Mouse (Mus musculus): ENCODE data around the gene Iqch. TPM values are rescaled to one million over a fixed set of nuclear protein-coding genes. Genes with fewer than 3 reads are reported as not detected.
"Not testable (repeated sequence)": the region's sequence is repeated elsewhere in the genome, so short reads cannot be mapped to it uniquely, and the experiment has no call there.

The Iqch gene
- polyA plus RNA-seq, 1 experiment from 2014 or later, result 0.06 TPM

DNA sequence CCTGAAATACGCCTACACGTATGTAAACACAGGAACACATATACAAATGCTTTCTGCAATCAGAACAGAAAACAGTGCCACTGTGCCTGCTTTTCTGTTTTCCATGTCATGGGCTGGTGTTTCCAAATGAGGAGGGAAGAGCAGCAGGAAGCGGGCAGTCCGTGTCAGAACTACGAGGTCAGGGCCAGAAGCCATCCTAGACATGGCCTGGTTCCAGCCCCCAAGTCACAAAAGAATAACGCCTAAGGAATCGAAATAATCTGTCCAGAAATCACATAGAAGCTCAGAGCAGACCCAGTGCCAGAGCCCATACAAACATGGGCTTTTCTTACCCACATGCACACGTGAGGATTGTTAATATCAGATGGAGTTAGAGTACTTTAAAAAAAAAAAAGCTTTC, 45.4 kb downstream of the Iqch start:
- WGBS, result 63% methylated on average over 8 of the region's 8 CpGs
- no peak overlapping the region for H3K4me2 ChIP-seq (replicated peaks; ENCODE audit: low read depth, low read length)
- no peaks in the 10 kb centered on the region for H3K27me3 ChIP-seq (replicated peaks; ENCODE audit: insufficient read depth, low read length)
- DNase-seq (ENCODE audit: low spot score), result no peak
- no peaks in the 10 kb centered on the region for H3K4me1 ChIP-seq (ENCODE audit: insufficient read depth, low read depth, low read length)
- TF ChIP-seq CTCF (IDR thresholded peaks at IDR 0.05) (no peak), EP300 (IDR thresholded peaks at IDR 0.05) (no peak)
- no peak for ATAC-seq
- no peaks in the 10 kb centered on the region for H3K9me3 ChIP-seq (ENCODE audit: low read length)
- H3K4me3 ChIP-seq (ENCODE audit: low read depth, low read length), result no peak overlapping the region
- H3K36me3 ChIP-seq (ENCODE audit: insufficient read depth, low read length), result no peaks in the 10 kb centered on the region
- no peak overlapping the region for H3K9ac ChIP-seq (replicated peaks; ENCODE audit: low read depth)
- no peak overlapping the region for H3K27ac ChIP-seq (ENCODE audit: low read length)

DNA sequence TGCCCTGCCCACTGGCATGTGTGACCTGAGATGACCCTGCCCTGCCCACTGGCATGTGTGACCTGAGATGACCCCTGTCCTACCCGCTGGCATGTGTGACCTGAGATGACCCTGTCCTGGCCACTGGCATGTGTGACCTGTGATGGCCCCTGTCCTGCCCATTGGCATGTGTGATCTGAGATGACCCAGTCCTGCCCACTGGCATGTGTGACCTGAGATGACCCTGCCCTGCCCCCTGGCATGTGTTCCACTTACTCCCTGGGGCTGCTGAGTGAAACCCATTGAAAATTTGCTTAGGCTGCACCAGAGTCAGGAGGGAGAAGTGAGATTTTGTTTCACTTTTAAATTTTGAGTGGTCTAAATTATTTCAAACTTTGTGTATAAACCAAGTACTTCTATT, 46.0 kb downstream of the Iqch start:
- Histone ChIP-seq H3K9ac (replicated peaks; ENCODE audit: low read depth) (no peak overlapping the region), H3K27me3 (replicated peaks; ENCODE audit: insufficient read depth, low read length) (no peaks in the 10 kb centered on the region), H3K4me2 (replicated peaks; ENCODE audit: low read depth, low read length) (no peak overlapping the region), H3K27ac (ENCODE audit: low read length) (no peak overlapping the region), H3K4me1 (ENCODE audit: insufficient read depth, low read depth, low read length) (no peaks in the 10 kb centered on the region), H3K4me3 (ENCODE audit: low read depth, low read length) (no peak overlapping the region), H3K36me3 (ENCODE audit: insufficient read depth, low read length) (no peaks in the 10 kb centered on the region), H3K9me3 (ENCODE audit: low read length) (no peaks in the 10 kb centered on the region)
- DNase-seq (ENCODE audit: low spot score) (no peak), ATAC-seq (no peak)
- WGBS, result 78% methylated on average over 1 of the region's 1 CpGs
- no peak for TF ChIP-seq CTCF (IDR thresholded peaks at IDR 0.05)
- no peak for TF ChIP-seq EP300 (IDR thresholded peaks at IDR 0.05)

DNA sequence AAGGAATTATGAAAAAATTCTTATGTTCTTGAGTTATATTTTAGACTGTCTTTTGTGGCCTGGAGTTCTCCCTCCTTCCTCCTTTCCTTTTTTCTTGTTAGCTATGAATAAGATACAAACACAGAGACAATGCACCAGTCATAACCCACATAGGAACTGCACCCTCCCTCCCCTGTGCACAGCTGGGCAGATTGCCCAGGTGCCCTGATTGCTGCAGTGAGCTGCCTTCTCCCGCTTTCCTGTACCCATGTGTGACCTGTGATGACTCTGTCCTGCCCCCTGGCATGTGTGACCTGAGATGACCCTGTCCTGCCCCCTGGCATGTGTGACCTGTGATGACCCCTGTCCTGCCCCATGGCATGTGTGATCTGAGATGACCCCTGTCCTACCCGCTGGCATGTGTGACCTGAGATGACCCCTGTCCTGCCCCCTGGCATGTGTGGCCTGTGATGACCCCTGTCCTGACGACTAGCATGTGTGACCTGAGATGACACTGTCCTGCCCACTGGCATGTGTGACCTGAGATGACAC, 46.8 kb downstream of the Iqch start:
- Histone ChIP-seq H3K4me3 (ENCODE audit: low read depth, low read length) (no peak overlapping the region), H3K36me3 (ENCODE audit: insufficient read depth, low read length) (no peaks in the 10 kb centered on the region), H3K4me1 (ENCODE audit: insufficient read depth, low read depth, low read length) (no peaks in the 10 kb centered on the region), H3K4me2 (replicated peaks; ENCODE audit: low read depth, low read length) (no peak overlapping the region), H3K9ac (replicated peaks; ENCODE audit: low read depth) (no peak overlapping the region), H3K9me3 (ENCODE audit: low read length) (no peaks in the 10 kb centered on the region), H3K27ac (ENCODE audit: low read length) (no peak overlapping the region), H3K27me3 (replicated peaks; ENCODE audit: insufficient read depth, low read length) (no peaks in the 10 kb centered on the region)
- WGBS, result 55% methylated on average over 3 of the region's 3 CpGs
- ATAC-seq (no peak), DNase-seq (ENCODE audit: low spot score) (no peak)
- TF ChIP-seq EP300 (IDR thresholded peaks at IDR 0.05) (no peak), CTCF (IDR thresholded peaks at IDR 0.05) (no peak)

DNA sequence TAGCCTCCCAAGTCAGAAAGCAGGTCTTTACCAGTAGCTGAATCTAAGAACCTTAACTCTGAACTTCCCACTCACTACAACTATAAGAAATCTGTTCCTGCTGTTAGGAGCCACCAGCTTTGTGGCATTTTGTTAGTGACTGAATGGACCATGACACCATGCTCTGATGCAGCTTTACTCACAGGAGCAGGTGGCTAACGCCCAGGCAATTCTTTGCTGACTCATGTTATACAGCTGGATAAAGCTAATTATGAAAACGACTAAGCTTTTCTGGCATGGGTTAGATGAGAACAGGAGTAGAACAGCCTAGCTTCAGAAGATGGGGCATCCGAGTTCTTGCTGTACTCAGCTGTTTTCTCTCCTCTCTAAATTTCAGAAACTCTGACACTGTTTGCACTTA, 48.7 kb downstream of the Iqch start:
- H3K36me3 ChIP-seq (ENCODE audit: insufficient read depth, low read length), result no peaks in the 10 kb centered on the region

DNA sequence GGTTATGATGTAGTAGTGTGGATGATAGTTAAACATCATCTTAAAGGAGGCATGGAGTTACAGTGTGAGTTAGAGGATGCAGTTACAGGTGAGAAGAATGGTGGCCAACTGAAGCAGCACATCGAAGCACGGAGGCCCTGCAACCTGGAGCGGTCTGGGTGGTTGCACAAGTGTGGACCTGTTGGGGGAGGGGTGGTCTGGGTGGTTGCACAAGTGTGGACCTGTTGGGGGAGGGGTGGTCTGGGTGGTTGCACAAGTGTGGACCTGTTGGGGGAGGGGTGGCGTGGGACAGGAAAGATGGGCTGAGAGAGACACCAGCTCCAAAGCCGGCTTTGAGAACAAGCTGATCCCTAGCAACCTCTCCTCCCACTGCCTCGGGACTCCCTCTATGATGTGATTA, 51.6 kb downstream of the Iqch start:
- H3K9me3 ChIP-seq (ENCODE audit: low read length); DNase-seq (ENCODE audit: low spot score); ATAC-seq; H3K4me3 ChIP-seq (ENCODE audit: low read depth, low read length); H3K36me3 ChIP-seq (ENCODE audit: insufficient read depth, low read length); H3K4me2 ChIP-seq (replicated peaks; ENCODE audit: low read depth, low read length); H3K9ac ChIP-seq (replicated peaks; ENCODE audit: low read depth); H3K27ac ChIP-seq (ENCODE audit: low read length); H3K27me3 ChIP-seq (replicated peaks; ENCODE audit: insufficient read depth, low read length); H3K4me1 ChIP-seq (ENCODE audit: insufficient read depth, low read depth, low read length): not testable (repeated sequence)
- WGBS, result 78% methylated on average over 6 of the region's 6 CpGs

More for the DNA sequence above, 48.7 kb downstream of the Iqch start:
- ATAC-seq (no peak), DNase-seq (ENCODE audit: low spot score) (no peak)
- Histone ChIP-seq H3K9ac (replicated peaks; ENCODE audit: low read depth) (no peak overlapping the region), H3K4me1 (ENCODE audit: insufficient read depth, low read depth, low read length) (no peaks in the 10 kb centered on the region), H3K9me3 (ENCODE audit: low read length) (no peaks in the 10 kb centered on the region), H3K27me3 (replicated peaks; ENCODE audit: insufficient read depth, low read length) (no peaks in the 10 kb centered on the region), H3K4me3 (ENCODE audit: low read depth, low read length) (no peak overlapping the region), H3K27ac (ENCODE audit: low read length) (no peak overlapping the region), H3K4me2 (replicated peaks; ENCODE audit: low read depth, low read length) (no peak overlapping the region)
- 72% methylated on average over 3 of the region's 3 CpGs for WGBS
- TF ChIP-seq EP300 (IDR thresholded peaks at IDR 0.05), result no peak
- TF ChIP-seq CTCF (IDR thresholded peaks at IDR 0.05), result no peak

DNA sequence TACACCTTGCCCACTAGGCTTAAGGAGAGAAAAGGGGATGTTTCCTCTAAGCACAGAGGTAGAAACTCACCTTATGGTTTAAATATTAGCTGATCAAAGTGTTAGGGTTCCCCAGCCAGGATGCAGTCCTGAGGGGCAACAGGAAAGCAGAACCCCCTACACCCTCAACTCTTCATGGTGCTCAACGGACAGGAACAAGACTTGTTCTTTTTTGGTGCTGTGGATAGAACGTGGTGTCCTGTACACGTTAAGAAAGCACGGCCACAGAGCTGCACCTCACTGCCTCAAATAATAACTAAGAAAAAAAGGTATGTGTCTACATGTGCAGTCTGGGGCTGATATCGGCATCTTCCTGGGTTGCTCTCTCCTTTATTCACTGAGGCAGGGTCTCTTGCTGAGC, 53.3 kb downstream of the Iqch start:
- H3K9ac ChIP-seq (replicated peaks; ENCODE audit: low read depth), result no peak overlapping the region
- ATAC-seq, result no peak
- TF ChIP-seq EP300 (IDR thresholded peaks at IDR 0.05), result no peak
- TF ChIP-seq CTCF (IDR thresholded peaks at IDR 0.05), result no peak
- no peaks in the 10 kb centered on the region for H3K9me3 ChIP-seq (ENCODE audit: low read length)
- no peak overlapping the region for H3K4me3 ChIP-seq (ENCODE audit: low read depth, low read length)
- no peaks in the 10 kb centered on the region for H3K36me3 ChIP-seq (ENCODE audit: insufficient read depth, low read length)
- H3K4me2 ChIP-seq (replicated peaks; ENCODE audit: low read depth, low read length), result no peak overlapping the region
- DNase-seq (ENCODE audit: low spot score), result no peak
- H3K4me1 ChIP-seq (ENCODE audit: insufficient read depth, low read depth, low read length), result no peaks in the 10 kb centered on the region
- H3K27ac ChIP-seq (ENCODE audit: low read length), result no peak overlapping the region
- H3K27me3 ChIP-seq (replicated peaks; ENCODE audit: insufficient read depth, low read length), result no peaks in the 10 kb centered on the region
- 68% methylated on average over 5 of the region's 5 CpGs for WGBS

DNA sequence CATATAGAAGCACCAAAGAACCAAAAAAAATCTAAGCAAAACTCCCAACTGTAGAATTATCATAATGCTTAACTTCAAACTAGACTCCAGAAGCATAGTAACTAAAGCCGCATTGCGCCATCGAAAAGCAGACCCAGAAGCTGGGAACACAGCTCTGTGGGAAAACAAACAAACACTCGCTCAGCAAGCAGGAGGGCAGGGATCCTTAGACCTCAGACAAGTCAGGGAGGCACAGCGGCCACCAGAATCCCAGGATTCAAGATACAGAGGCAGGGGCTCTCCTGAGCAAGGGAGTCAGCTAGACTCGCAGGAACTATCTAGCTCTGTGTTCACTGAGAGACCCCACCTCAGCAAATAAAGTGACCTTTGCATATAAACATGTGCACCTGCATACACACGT, 60.4 kb downstream of the Iqch start:
- no peaks in the 10 kb centered on the region for H3K9me3 ChIP-seq (ENCODE audit: low read length)
- ATAC-seq, result no peak
- no peak for TF ChIP-seq CTCF (IDR thresholded peaks at IDR 0.05)
- no peak for TF ChIP-seq EP300 (IDR thresholded peaks at IDR 0.05)
- no peaks in the 10 kb centered on the region for H3K36me3 ChIP-seq (ENCODE audit: insufficient read depth, low read length)
- H3K27me3 ChIP-seq (replicated peaks; ENCODE audit: insufficient read depth, low read length), result no peaks in the 10 kb centered on the region
- H3K4me2 ChIP-seq (replicated peaks; ENCODE audit: low read depth, low read length), result no peak overlapping the region
- no peak for DNase-seq (ENCODE audit: low spot score)
- H3K4me1 ChIP-seq (ENCODE audit: insufficient read depth, low read depth, low read length), result no peaks in the 10 kb centered on the region
- no peak overlapping the region for H3K9ac ChIP-seq (replicated peaks; ENCODE audit: low read depth)
- 43% methylated on average over 7 of the region's 7 CpGs for WGBS
- no peak overlapping the region for H3K4me3 ChIP-seq (ENCODE audit: low read depth, low read length)
- no peak overlapping the region for H3K27ac ChIP-seq (ENCODE audit: low read length)
